In the genomic region with DNA sequence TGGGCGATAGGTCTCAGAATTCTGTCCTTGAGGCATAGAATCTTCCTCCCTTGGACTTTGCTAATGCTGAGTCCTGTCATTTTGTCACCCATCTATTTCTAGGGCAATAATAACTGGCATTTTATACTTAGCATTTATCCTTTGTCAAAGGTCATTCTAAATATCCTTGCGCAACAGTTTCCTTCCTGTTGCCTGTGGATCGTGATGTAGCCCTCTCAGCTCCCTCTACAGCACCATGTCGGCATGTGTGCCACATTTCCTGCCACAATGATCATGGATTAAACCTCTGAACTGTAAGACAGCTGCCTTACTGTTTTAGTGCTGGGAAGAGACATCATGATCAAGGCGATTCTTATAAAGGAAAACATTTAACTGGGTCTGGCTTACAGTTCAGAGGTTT, we compare ENCODE assay signal across 18 mouse cellular contexts.
DNase-seq lines count a peak whose midpoint lies in the region; ATAC-seq and TF ChIP-seq lines count a peak whose summit lies in the region.
"Had no signal": no experiment of that assay in that cellular context is flagged by ENCODE, and none has a peak within 500 bp of the region (broad histone marks: within the 10 kb centered on the region; RNA-seq: fewer than 3 reads in every experiment).

No protein-coding gene starts in this region.

- DNase-seq in 416B (ENCODE audit: low read depth) = peak; percentile 77
- no peak for DNase-seq in B cell, adult 2 months
- DNase-seq in kidney, postnatal 25 days = no peak
- DNase-seq: adrenal gland, adult 2 months; adrenal gland, postnatal 25 days; cerebellum, adult 11 months; cerebellum, adult 8-10 months; cerebellum, postnatal 14 days; gastrocnemius, postnatal 10 days; heart, postnatal 14 days had no signal

- H3K36me3 ChIP-seq in C2C12 (ENCODE audit: control insufficient read depth, insufficient read depth) = no peaks in the 10 kb centered on the region
- H3K36me3 ChIP-seq in macrophage (ENCODE audit: inconsistent target) = no peaks in the 10 kb centered on the region
- H3K36me3 ChIP-seq: embryonic facial prominence, embryonic 12.5 days; forebrain, embryonic 15.5 days; hindbrain, embryonic 13.5 days had no signal

- H3ac ChIP-seq in C2C12 (ENCODE audit: control insufficient read depth, insufficient read length, low read depth) = no peak overlapping the region

- H3K79me2 ChIP-seq in C2C12 (ENCODE audit: control insufficient read depth, insufficient read depth) (no peaks in the 10 kb centered on the region), macrophage (ENCODE audit: inconsistent target) (no peaks in the 10 kb centered on the region)

- ATAC-seq in monocyte, adult 5-6 weeks (replicated peaks; ENCODE audit: insufficient number of reproducible peaks, low FRiP score, low TSS enrichment, poor library complexity, severe bottlenecking) = peak; percentile 89
- ATAC-seq: forebrain, embryonic 15.5 days; hindbrain, postnatal 0 days had no signal

- no peak for TF ChIP-seq CTCF in C2C12 (IDR thresholded peaks at IDR 0.05; ENCODE audit: control insufficient read depth, insufficient read depth, insufficient read length)

- no peaks in the 10 kb centered on the region for H3K79me3 ChIP-seq in C2C12 (ENCODE audit: low read depth)

- 0 out of 2 replicates have a peak overlapping the region, but pooled peaks have one; percentile 19 for H3K27ac ChIP-seq in macrophage
- H3K27ac ChIP-seq: embryonic facial prominence, embryonic 12.5 days; forebrain, embryonic 15.5 days; hindbrain, embryonic 13.5 days; hindbrain, postnatal 0 days had no signal

- WGBS in macrophage (ENCODE audit: missing documents) = 51% methylated on average over 5 of the region's 5 CpGs

- no peaks in the 10 kb centered on the region for H3K27me3 ChIP-seq in C2C12 (ENCODE audit: control insufficient read depth, insufficient read depth, insufficient read length)
- H3K27me3 ChIP-seq: CH12.LX; embryonic facial prominence, embryonic 12.5 days; forebrain, embryonic 15.5 days; hindbrain, embryonic 13.5 days had no signal

- H3K4me3 ChIP-seq in C2C12 (ENCODE audit: insufficient read depth, poor library complexity, severe bottlenecking) (no peak overlapping the region), macrophage (ENCODE audit: inconsistent target) (no peak overlapping the region)
- H3K4me3 ChIP-seq: embryonic facial prominence, embryonic 12.5 days; forebrain, embryonic 15.5 days; hindbrain, embryonic 13.5 days had no signal

TF ChIP-seq in C2C12, 6 proteins besides CTCF, POLR2A, EP300 and RAD21:
- TF ChIP-seq FOSL1 (IDR thresholded peaks at IDR 0.05; ENCODE audit: insufficient read depth, low read length, poor library complexity, severe bottlenecking) (no peak), MAX (IDR thresholded peaks at IDR 0.05) (no peak), MYOG (IDR thresholded peaks at IDR 0.05; ENCODE audit: control insufficient read depth, extremely low read depth, insufficient read length) (no peak), MYOD1 (IDR thresholded peaks at IDR 0.05; ENCODE audit: control insufficient read depth, insufficient read length, low read depth) (no peak), USF1 (IDR thresholded peaks at IDR 0.05; ENCODE audit: low read depth) (no peak), CEBPB (IDR thresholded peaks at IDR 0.05; ENCODE audit: low read depth) (peak; percentile 36)
TF ChIP-seq in C2C12: peak in this region for 1.
